Mouse (Mus musculus): ENCODE data around the gene Nod2. TPM values are rescaled to one million over a fixed set of nuclear protein-coding genes. Genes with fewer than 3 reads are reported as not detected.

Gene Nod2
- 0.83 TPM for polyA plus RNA-seq (2014; fragmentation: Illumina TruSeq; extraction: RNeasy Lipid Tissue Mini Kit (QIAGEN cat#74804); ENCODE audit: low read depth, low replicate concordance)

GRCm38 (mm10) chr8:88646837-88647778 lies at the start of gene Nod2:
Nod2 (plus strand) TSS chr8:88647315.

DNA sequence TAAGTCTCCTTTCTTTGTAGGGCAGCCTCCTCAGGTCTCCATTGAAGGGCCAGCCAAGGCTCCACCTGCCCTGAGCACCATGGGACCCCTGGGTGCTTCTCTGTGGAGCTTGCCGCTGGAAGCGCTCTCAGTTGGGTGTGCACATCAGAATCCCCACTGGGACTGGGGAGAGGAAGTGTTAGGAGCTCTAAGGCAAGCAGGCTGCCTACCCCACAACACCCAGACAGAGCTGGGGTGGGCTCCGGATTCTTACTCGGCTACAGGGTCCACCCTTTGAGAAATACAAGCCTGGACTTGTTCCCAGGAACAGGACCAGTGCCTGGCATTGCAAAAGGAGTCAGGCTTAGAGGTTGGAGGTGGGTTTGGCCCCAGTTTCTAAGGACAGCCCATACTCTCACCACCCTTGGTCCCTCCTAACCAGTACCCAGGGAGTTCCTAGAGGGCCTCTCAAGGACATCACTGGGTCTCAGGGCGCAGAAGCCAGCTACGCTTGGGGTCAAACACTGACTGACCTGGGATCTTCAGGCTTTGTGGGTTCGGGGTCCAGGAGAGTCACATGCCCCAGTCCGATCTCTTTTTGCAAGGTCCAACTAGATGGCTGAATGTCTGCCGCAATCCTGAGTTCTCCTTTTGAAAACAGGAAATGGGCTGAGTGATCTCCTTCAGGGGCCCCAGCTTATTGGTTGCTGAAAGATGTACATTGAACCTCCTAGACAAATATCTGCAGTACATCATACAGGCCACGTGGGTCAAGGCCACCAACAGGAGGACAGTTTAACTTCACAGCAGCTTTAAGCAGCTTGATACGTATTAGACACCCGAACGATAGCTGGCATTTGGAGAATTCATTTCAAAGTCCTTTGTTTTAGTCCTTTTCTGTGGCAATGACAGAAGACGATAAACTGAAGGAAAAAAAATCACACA lies 11.4 kb upstream of the Nod2 start, which contains the start of gene Snx20:
Gene Snx20, minus strand, starts transcription at position 655 of the 924 bp plus-strand sequence.

DNA sequence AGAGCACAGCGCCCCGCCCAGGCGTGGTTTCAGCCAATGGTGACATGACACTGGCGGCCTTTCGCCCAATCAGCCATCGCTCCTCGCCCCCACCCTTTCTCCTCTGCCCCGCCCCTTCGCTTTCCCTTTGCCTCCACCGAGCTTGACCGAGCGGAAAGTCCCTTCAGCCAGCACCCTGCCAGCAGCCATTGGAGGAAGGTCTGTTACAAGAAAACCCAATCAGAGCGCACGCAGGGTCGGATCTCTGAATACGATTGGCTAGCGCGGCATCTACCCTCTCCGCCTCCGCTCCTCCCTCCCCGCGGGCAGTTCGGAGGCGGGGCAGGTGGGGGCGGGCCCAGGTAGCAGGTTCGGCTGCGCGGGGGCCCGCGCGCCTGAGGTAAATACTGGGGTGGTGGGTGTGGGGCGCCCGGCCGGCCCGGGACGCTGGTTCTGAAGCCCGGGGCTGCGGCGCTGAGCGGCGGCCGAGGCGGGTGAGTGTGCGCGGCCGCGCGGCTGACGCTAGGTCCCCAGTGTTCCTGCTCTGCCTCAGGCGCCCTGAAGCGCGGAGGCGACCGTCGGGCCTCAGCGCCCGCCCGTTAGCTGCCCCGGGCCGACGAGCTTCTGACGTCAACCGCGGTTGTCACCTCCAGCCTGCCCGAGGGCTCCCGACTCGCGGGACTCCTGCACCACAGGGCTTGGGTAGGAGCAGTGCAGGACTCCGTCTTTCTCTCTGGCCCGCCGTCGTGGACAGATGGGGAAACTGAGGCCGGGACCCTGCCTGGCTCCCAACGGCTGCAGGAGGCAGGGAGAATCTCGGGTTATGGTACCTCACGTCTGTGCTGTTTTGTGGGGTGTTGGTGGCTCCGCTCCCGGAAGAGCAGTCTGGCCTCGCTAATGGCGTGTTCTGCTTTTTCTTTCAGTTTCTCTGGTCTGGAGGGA lies 49.9 kb downstream of the Nod2 start, which contains the start of gene Cyld:
Gene Cyld, plus strand, starts transcription at position 308 of the 921 bp plus-strand sequence.

Other genes starting within 250 kb of the Nod2 start
- 40.3 TPM for gene Nkd1, start 126.0 kb upstream of the Nod2 start, polyA plus RNA-seq (2014; fragmentation: Illumina TruSeq; extraction: RNeasy Lipid Tissue Mini Kit (QIAGEN cat#74804); ENCODE audit: low read depth, low replicate concordance)
- 3.6 TPM for gene Snx20, start 11.2 kb upstream of the Nod2 start, polyA plus RNA-seq (2014; fragmentation: Illumina TruSeq; extraction: RNeasy Lipid Tissue Mini Kit (QIAGEN cat#74804); ENCODE audit: low read depth, low replicate concordance)
- 16.0 TPM for gene Cyld, start 49.7 kb downstream of the Nod2 start, polyA plus RNA-seq (2014; fragmentation: Illumina TruSeq; extraction: RNeasy Lipid Tissue Mini Kit (QIAGEN cat#74804); ENCODE audit: low read depth, low replicate concordance)

Measured in adipose tissue, adult 10 weeks (tissue).